Mouse (Mus musculus): ENCODE results near the gene Dlg4.

- TF ChIP-seq CTCF (conservative IDR thresholded peaks at IDR 0.05; ENCODE audit: insufficient read depth, insufficient read length, low read depth, low read length) (no peak), POLR2A (IDR thresholded peaks at IDR 0.05; ENCODE audit: low read depth, low read length) (no peak)
These were observed 26.8 kb upstream of the Dlg4 start for GRCm38 (mm10) chr11:69989949-69990348.
